ENCODE assay signal across 25 mouse cellular contexts in genomic region chr12:69885170-69885923, GRCm38 (mm10). TPM values are rescaled to one million over a fixed set of nuclear protein-coding genes. Genes with fewer than 3 reads are reported as not detected.
A peak's percentile ranks its signal among the peaks of the same experiment; 100 is the strongest.
DNase-seq lines count a peak whose midpoint lies in the region; ATAC-seq and TF ChIP-seq lines count a peak whose summit lies in the region.
"Had no signal": no experiment of that assay in that cellular context is flagged by ENCODE, and none has a peak within 500 bp of the region (broad histone marks: within the 10 kb centered on the region; RNA-seq: fewer than 3 reads in every experiment).

No protein-coding gene starts in this region.

- peak; percentile 37 for DNase-seq in liver, adult 2 months (ENCODE audit: extremely low read depth, low read depth, low spot score)
- DNase-seq in liver (no peak), 416B (ENCODE audit: low read depth) (peak; percentile 70), NIH3T3 (ENCODE audit: low read depth) (peak; percentile 65)
- DNase-seq in layer of hippocampus, adult 18-20 months (ENCODE audit: low spot score in 2 of 2): no peak
- no peak for DNase-seq in left cerebral cortex, postnatal 14 days (ENCODE audit: low spot score in 2 of 2)
- DNase-seq: adrenal gland, postnatal 10 days; cerebellum, adult 9-11 months; gastrocnemius, postnatal 25 days; heart, postnatal 36 days; kidney, adult 9 months; kidney, postnatal 14 days; layer of hippocampus, postnatal 36 days had no signal

- peaks cover 17% of the 10 kb centered on the region for H3K4me1 ChIP-seq in liver, adult 2 months (ENCODE audit: control insufficient read depth, insufficient read depth, low read length)
- peaks cover 14% of the 10 kb centered on the region for H3K4me1 ChIP-seq in stomach, embryonic 16.5 days (ENCODE audit: control insufficient read depth, insufficient read depth, low read length)

- intact Hi-C loops in left cerebral cortex, postnatal 14 days (cut with DNase I): no loop called here

- H3K9me3 ChIP-seq in stomach, embryonic 16.5 days (replicated peaks; ENCODE audit: control insufficient read depth, low read length): no peaks in the 10 kb centered on the region
- H3K9me3 ChIP-seq: embryonic facial prominence, embryonic 15.5 days; intestine, embryonic 15.5 days; limb, embryonic 12.5 days; lung, embryonic 15.5 days; neural tube, embryonic 15.5 days had no signal

- H3K4me3 ChIP-seq in liver, adult 2 months (ENCODE audit: insufficient read depth, low read depth, low read length): no peak overlapping the region
- H3K4me3 ChIP-seq in stomach, embryonic 16.5 days (replicated peaks; ENCODE audit: low read length): no peak overlapping the region
- H3K4me3 ChIP-seq: embryonic facial prominence, embryonic 15.5 days; intestine, embryonic 15.5 days; layer of hippocampus, adult 2 months; limb, embryonic 12.5 days; lung, embryonic 15.5 days; neural tube, embryonic 15.5 days had no signal

- no peak overlapping the region for H3K9ac ChIP-seq in liver, adult 2 months (ENCODE audit: low read depth, low read length)
- H3K9ac ChIP-seq in stomach, embryonic 16.5 days (ENCODE audit: low read length): no peak overlapping the region
- H3K9ac ChIP-seq: embryonic facial prominence, embryonic 15.5 days; hindbrain, embryonic 14.5 days; intestine, embryonic 15.5 days; limb, embryonic 12.5 days; liver, embryonic 14.5 days; lung, embryonic 15.5 days; neural tube, embryonic 15.5 days had no signal

- no peak for TF ChIP-seq CTCF in liver, adult 2 months (IDR thresholded peaks at IDR 0.05; ENCODE audit: low read depth, low read length)

- no peak overlapping the region for H3K27ac ChIP-seq in liver, adult 2 months (replicated peaks; ENCODE audit: insufficient read depth, low read depth, low read length)
- H3K27ac ChIP-seq in stomach, embryonic 16.5 days (ENCODE audit: low read length): peak overlapping the region; percentile 46
- H3K27ac ChIP-seq: embryonic facial prominence, embryonic 15.5 days; hindbrain, embryonic 14.5 days; intestine, embryonic 15.5 days; layer of hippocampus, adult 2 months; limb, embryonic 12.5 days; liver, embryonic 14.5 days; lung, embryonic 15.5 days; macrophage; neural tube, embryonic 15.5 days had no signal

- no peak for ATAC-seq in stomach, embryonic 16.5 days (ENCODE audit: insufficient read depth, low FRiP score)
- ATAC-seq: activated CD4-positive, CD25-positive, alpha-beta regulatory T cell, adult 4 months; forebrain, embryonic 16.5 days; intestine, embryonic 15.5 days had no signal

- H3K79me2 ChIP-seq in liver, adult 2 months (ENCODE audit: control insufficient read depth, insufficient read depth, low read length): peaks cover 59% of the 10 kb centered on the region

- no peaks in the 10 kb centered on the region for H3K36me3 ChIP-seq in liver, adult 2 months (ENCODE audit: control insufficient read depth, insufficient read depth, low read length)
- H3K36me3 ChIP-seq in stomach, embryonic 16.5 days (ENCODE audit: control insufficient read depth, insufficient read depth, low read length): no peaks in the 10 kb centered on the region
- H3K36me3 ChIP-seq: embryonic facial prominence, embryonic 15.5 days; intestine, embryonic 15.5 days; lung, embryonic 15.5 days; neural tube, embryonic 15.5 days had no signal

- no peaks in the 10 kb centered on the region for H3K27me3 ChIP-seq in liver, adult 2 months (ENCODE audit: control insufficient read depth, insufficient read depth, low read length)
- H3K27me3 ChIP-seq in stomach, embryonic 16.5 days (ENCODE audit: control insufficient read depth, insufficient read depth, low read length): no peaks in the 10 kb centered on the region
- H3K27me3 ChIP-seq: embryonic facial prominence, embryonic 15.5 days; intestine, embryonic 15.5 days; limb, embryonic 12.5 days; lung, embryonic 15.5 days; neural tube, embryonic 15.5 days had no signal

- no peak overlapping the region for H3K4me2 ChIP-seq in stomach, embryonic 16.5 days (ENCODE audit: low read depth, low read length)
- H3K4me2 ChIP-seq: embryonic facial prominence, embryonic 15.5 days; hindbrain, embryonic 14.5 days; intestine, embryonic 15.5 days; limb, embryonic 12.5 days; lung, embryonic 15.5 days; neural tube, embryonic 15.5 days had no signal

- 69% methylated on average over 5 of the region's 5 CpGs for WGBS in liver, adult 2 months
- WGBS in stomach, embryonic 16.5 days: 83% methylated on average over 5 of the region's 5 CpGs

- no peak for TF ChIP-seq POLR2A in liver, adult 2 months (IDR thresholded peaks at IDR 0.05; ENCODE audit: extremely low read depth, insufficient read depth, low read length)

RNA-seq across cellular contexts. Expression of gene Atl1, which starts 7.1 kb away (rescaled TPM):
- total RNA-seq in liver, adult 2 months (2014; rRNA removed): 1.5 and 1.7 TPM in 2 replicates
- 0.40 and 0.62 TPM in 2 replicates for polyA plus RNA-seq in liver, adult 2 months (2012; rRNA removed)
- 4.5 and 7.2 TPM in 2 replicates for polyA plus RNA-seq in stomach, embryonic 16.5 days (2015; fragmentation: Nextera tagmentation; extraction: Ambion mirVana)
- total RNA-seq in layer of hippocampus, adult 18-20 months (2021): 100 to 1,000 TPM; 192 to 198 TPM
- 100 to 1,000 TPM; 251 to 254 TPM for total RNA-seq in left cerebral cortex, postnatal 14 days (2021)

RNA-seq across cellular contexts. Expression of gene Map4k5, which starts 7.7 kb away (rescaled TPM):
- 15.6 and 16.2 TPM in 2 replicates for total RNA-seq in liver, adult 2 months (2014; rRNA removed)
- polyA plus RNA-seq in liver, adult 2 months (2012; rRNA removed): 1.8 and 3.6 TPM in 2 replicates
- polyA plus RNA-seq in stomach, embryonic 16.5 days (2015; fragmentation: Nextera tagmentation; extraction: Ambion mirVana): 19.1 and 24.3 TPM in 2 replicates
- 10 to 100 TPM; 45.8 to 48.9 TPM for total RNA-seq in layer of hippocampus, adult 18-20 months (2021)
- total RNA-seq in left cerebral cortex, postnatal 14 days (2021): 10 to 100 TPM; 40.4 to 43.6 TPM

Comparison
In these comparisons a context has a peak if more than half of its experiments do, and no peak if none do; other contexts are left out.
1. DNase-seq: peak in liver, adult 2 months (single experiment), 416B (single experiment) and NIH3T3 (single experiment); none in liver (single experiment), layer of hippocampus, adult 18-20 months (0 of 2) and left cerebral cortex, postnatal 14 days (0 of 2).
2. RNA of gene Atl1, which starts 7.1 kb away (total RNA-seq): 251 to 254 TPM in left cerebral cortex, postnatal 14 days and 192 to 198 TPM in layer of hippocampus, adult 18-20 months; 1.5 to 1.7 TPM in liver, adult 2 months; every median in the first group is over 10 times any median in the second.